Mouse (Mus musculus) forebrain, embryonic 16.5 days (tissue): ENCODE measurements around the gene Sp2. TPM values are rescaled to one million over a fixed set of nuclear protein-coding genes. Genes with fewer than 3 reads are reported as not detected.

Source experiments
- ATAC-seq: fragments of 200-750 bp; cut with Nextera tagmentation; 2 replicates; pipeline ENCODE4 v1.8.0; 2017; ENCODE audit warnings: mild to moderate bottlenecking, moderate library complexity
- H3K27ac ChIP-seq: fragments of 300-500 bp; sonication (generic); 2 replicates; pipeline ENCODE4 v1.5.1; 2014; ENCODE audit warnings: low read length, control low read depth
- H3K27me3 ChIP-seq: fragments of 300-500 bp; sonication (generic); replicated peaks from 2 replicates; pipeline ENCODE4 v1.6.1; 2014; ENCODE audit warnings: low read length; ENCODE audit not compliant: control insufficient read depth, insufficient read depth
- H3K36me3 ChIP-seq: fragments of 300-500 bp; sonication (generic); 2 replicates; pipeline ENCODE4 v1.6.1; 2014; ENCODE audit not compliant: control insufficient read depth, insufficient read depth
- H3K4me1 ChIP-seq: fragments of 300-500 bp; sonication (generic); replicated peaks from 2 replicates; pipeline ENCODE4 v1.6.1; 2014; ENCODE audit warnings: low read length; ENCODE audit not compliant: control insufficient read depth, insufficient read depth
- H3K4me2 ChIP-seq: fragments of 300-500 bp; sonication (generic); 2 replicates; pipeline ENCODE4 v1.6.1; 2014; ENCODE audit warnings: mild to moderate bottlenecking, low read length, control low read depth
- H3K4me3 ChIP-seq: fragments of 300-500 bp; sonication (generic); replicated peaks from 2 replicates; pipeline ENCODE4 v1.5.1; 2014; ENCODE audit warnings: mild to moderate bottlenecking, low read length, control low read depth
- H3K9ac ChIP-seq: fragments of 300-500 bp; sonication (generic); replicated peaks from 2 replicates; pipeline ENCODE4 v1.6.1; 2014; ENCODE audit warnings: low read depth, low read length, control low read depth
- H3K9me3 ChIP-seq: fragments of 300-500 bp; sonication (generic); 2 replicates; pipeline ENCODE4 v1.6.1; 2016; ENCODE audit warnings: low read length; ENCODE audit not compliant: control insufficient read depth
- WGBS: fragments of 180-500 bp; shearing (Covaris S2); extraction: QIAGEN DNeasy Blood & Tissue Kit; methylation state at CpG from one replicate; pipeline ENCODE4 v1.1.7; 2014; 5-methylcytosine and 5-hydroxymethylcytosine counted together
- polyA plus RNA-seq: library from polyadenylated mRNA; unstranded; fragments of >200 nt; fragmentation: Nextera tagmentation; extraction: Ambion mirVana; gene quantifications from 2 replicates; pipeline ENCODE4 v1.2.1, GENCODE M21; 2015

The Sp2 gene
- polyA plus RNA-seq, 1 experiment from 2014 or later, result 16.3 TPM

DNA sequence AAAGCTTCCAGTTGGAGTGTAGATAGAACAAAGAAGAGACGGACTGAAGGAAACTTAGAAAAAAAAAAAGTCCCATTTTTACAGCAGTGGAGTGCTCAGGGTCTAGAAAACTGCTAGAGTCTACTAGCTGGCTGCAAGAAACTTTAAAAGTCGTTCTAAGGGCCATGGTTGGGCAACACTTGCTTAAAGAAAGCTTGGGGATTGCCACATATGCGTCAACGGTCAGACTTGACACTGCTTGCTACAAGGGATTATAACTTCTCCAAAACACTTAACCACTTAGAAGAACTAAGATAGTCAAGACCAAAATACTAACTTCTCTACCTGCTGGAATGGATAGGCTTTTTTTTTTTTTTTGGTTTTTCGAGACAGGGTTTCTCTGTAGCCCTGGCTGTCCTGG is 7.9 kb downstream of the Sp2 start:
- H3K27ac ChIP-seq, result no peak overlapping the region
- ATAC-seq, result no peak
- no peak overlapping the region for H3K4me2 ChIP-seq
- H3K4me3 ChIP-seq, result no peak overlapping the region
- 80% methylated on average over 5 of the region's 5 CpGs for WGBS
- peaks cover 22% of the 10 kb centered on the region for H3K4me1 ChIP-seq
- H3K36me3 ChIP-seq, result no peaks in the 10 kb centered on the region
- H3K9me3 ChIP-seq, result no peaks in the 10 kb centered on the region
- no peak overlapping the region for H3K9ac ChIP-seq
- H3K27me3 ChIP-seq, result no peaks in the 10 kb centered on the region

DNA sequence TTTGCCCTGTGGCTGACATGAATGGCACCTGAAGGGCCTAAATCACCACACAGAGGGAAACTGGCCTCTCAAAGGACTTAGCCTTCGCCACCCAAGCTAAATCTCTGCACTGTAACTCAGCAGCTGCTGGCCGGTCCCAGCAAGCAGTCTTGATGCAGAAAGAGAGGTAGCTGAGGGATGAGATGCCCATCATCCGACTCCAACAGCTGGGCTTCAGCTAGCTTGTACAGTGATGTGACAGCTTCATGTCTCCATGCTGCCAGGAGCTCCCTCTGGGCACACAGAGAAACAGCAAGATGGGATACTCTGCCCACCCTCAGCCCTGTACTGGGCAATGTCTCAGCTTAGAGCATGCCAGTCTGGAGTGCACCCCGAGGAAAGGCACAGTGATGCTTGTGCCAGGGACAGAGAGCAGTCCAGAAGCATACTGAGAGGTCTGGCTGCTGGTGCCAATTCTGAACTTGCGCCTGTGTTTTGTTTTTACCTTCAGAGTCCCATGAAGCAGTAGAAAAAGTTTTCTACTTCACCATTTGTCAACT is 9.3 kb downstream of the Sp2 start:
- H3K9ac ChIP-seq, result no peak overlapping the region; the same call in 1 of the 2 replicates
- WGBS, result 82% methylated on average over 5 of the region's 5 CpGs
- peaks cover 19% of the 10 kb centered on the region for H3K4me1 ChIP-seq
- no peaks in the 10 kb centered on the region for H3K9me3 ChIP-seq
- H3K4me2 ChIP-seq, result no peak overlapping the region
- H3K4me3 ChIP-seq, result no peak overlapping the region
- no peaks in the 10 kb centered on the region for H3K27me3 ChIP-seq
- H3K27ac ChIP-seq, result no peak overlapping the region
- no peaks in the 10 kb centered on the region for H3K36me3 ChIP-seq
- no peak for ATAC-seq

DNA sequence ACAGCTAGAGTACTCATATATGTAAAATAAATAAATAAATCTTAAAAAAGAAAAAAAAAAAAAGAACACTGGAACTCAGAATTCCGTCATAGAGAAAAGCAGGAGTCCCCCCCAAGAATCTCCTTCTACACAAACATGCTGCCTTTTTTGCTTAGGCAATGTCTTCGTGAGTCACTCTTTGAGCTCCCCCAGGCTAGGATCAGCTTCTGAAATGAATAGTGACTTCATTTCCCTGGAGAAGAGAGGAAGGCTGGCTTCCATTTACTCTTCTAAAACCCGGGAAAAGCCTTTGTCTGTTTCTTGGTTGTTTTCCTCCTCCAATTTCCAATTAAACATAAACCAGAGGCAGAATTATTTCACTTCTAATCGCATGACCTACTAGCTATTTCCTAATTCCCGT is 9.9 kb downstream of the Sp2 start:
- H3K4me3 ChIP-seq, result no peak overlapping the region
- no peaks in the 10 kb centered on the region for H3K9me3 ChIP-seq
- no peak overlapping the region for H3K27ac ChIP-seq
- H3K4me2 ChIP-seq, result no peak overlapping the region
- H3K9ac ChIP-seq, result no peak overlapping the region
- no peaks in the 10 kb centered on the region for H3K36me3 ChIP-seq
- 73% methylated on average over 5 of the region's 5 CpGs for WGBS
- ATAC-seq, result no peak
- H3K4me1 ChIP-seq, result peaks cover 16% of the 10 kb centered on the region
- no peaks in the 10 kb centered on the region for H3K27me3 ChIP-seq

GRCm38 (mm10) chr11:96970341-96970740 is 12.4 kb downstream of the Sp2 start:
- no peak overlapping the region for H3K27ac ChIP-seq
- H3K9me3 ChIP-seq, result no peaks in the 10 kb centered on the region
- peaks cover 8% of the 10 kb centered on the region; the same call in 1 of the 2 replicates for H3K4me1 ChIP-seq
- H3K27me3 ChIP-seq, result no peaks in the 10 kb centered on the region
- ATAC-seq, result no peak
- no peak overlapping the region for H3K9ac ChIP-seq
- H3K4me3 ChIP-seq, result no peak overlapping the region
- no peaks in the 10 kb centered on the region for H3K36me3 ChIP-seq
- 87% methylated on average over 3 of the region's 3 CpGs for WGBS
- H3K4me2 ChIP-seq, result no peak overlapping the region

DNA sequence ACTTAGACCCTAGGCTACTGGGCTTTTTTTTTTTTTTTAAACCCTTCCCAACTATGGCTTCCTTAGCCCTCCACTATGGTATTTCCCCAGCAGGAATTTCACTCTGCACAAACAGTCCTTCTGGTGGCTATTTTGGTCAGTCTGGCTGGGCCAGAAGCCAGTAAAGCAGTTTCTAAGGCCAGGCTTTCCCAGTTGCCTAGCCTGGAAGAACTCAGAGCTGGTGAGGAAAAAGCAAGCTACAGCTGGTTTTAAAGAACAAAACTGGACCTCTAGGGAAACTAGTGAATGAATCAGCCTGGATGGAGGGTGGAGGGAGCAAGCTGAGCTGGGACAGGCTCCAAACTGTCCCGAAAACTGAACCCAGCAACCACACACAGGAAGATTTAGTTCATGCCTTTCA is 13.0 kb downstream of the Sp2 start:
- no peaks in the 10 kb centered on the region for H3K27me3 ChIP-seq
- H3K4me3 ChIP-seq, result no peak overlapping the region
- no peak overlapping the region for H3K4me2 ChIP-seq
- 84% methylated on average over 1 of the region's 1 CpGs for WGBS
- H3K9me3 ChIP-seq, result no peaks in the 10 kb centered on the region
- no peak overlapping the region for H3K27ac ChIP-seq
- no peak for ATAC-seq
- H3K4me1 ChIP-seq, result peaks cover 8% of the 10 kb centered on the region; the same call in 1 of the 2 replicates
- no peak overlapping the region for H3K9ac ChIP-seq
- H3K36me3 ChIP-seq, result no peaks in the 10 kb centered on the region

DNA sequence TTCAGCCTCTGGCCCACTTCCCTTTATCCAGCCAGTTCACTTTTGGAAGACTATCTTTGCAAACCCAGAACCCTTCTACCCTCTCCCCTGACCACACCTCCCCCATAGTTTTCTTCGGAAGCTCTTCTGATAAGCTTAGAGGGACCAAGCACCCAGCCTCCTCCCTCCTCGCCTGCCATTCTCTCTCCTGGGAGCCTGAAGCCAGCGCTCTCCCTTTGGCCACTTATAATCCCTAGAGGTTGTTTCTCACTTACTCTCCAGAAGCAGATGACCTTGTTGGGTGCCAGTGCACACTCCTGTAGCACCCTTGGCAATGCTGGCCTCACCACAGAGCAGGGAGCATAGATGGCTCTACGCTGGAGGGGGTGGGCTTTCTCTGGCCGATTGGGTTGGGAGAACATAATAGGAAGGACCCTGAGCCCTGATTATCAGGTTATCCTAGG is 13.5 kb downstream of the Sp2 start:
- 69% methylated on average over 5 of the region's 5 CpGs for WGBS
- no peak overlapping the region for H3K4me2 ChIP-seq
- no peak overlapping the region for H3K27ac ChIP-seq
- H3K9me3 ChIP-seq, result no peaks in the 10 kb centered on the region
- H3K27me3 ChIP-seq, result no peaks in the 10 kb centered on the region
- no peak for ATAC-seq
- no peak overlapping the region for H3K9ac ChIP-seq
- H3K4me1 ChIP-seq, result peaks cover 8% of the 10 kb centered on the region; the same call in 1 of the 2 replicates
- H3K36me3 ChIP-seq, result no peaks in the 10 kb centered on the region
- no peak overlapping the region for H3K4me3 ChIP-seq

DNA sequence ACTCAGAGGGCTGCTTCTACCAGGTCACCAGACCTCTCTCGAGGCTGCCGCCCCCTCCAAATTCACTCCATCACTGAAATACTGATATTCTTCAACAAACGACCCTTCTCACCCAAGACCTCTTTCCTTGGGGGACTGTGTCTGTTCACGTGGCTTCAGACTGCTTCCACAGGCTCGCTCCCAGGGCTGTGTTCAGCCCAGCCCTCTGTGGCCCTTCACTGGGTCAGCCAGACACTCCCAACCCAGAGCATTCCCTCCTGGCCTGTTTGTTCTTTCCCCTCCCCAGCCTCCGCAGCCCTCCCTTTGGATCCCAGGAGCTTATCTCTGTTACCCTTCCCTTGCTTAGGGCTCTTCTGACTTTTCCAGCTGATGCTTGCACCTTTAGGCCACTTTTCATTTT is 14.3 kb downstream of the Sp2 start:
- Histone ChIP-seq H3K4me2 (no peak overlapping the region), H3K9ac (no peak overlapping the region), H3K27me3 (no peaks in the 10 kb centered on the region), H3K27ac (no peak overlapping the region), H3K4me3 (no peak overlapping the region), H3K36me3 (no peaks in the 10 kb centered on the region), H3K4me1 (peaks cover 8% of the 10 kb centered on the region; the same call in 1 of the 2 replicates), H3K9me3 (no peaks in the 10 kb centered on the region)
- no peak for ATAC-seq
- WGBS, result 77% methylated on average over 6 of the region's 6 CpGs

- ATAC-seq, result no peak
- Histone ChIP-seq H3K27me3 (no peaks in the 10 kb centered on the region), H3K4me3 (no peak overlapping the region), H3K36me3 (no peaks in the 10 kb centered on the region), H3K27ac (no peak overlapping the region), H3K9me3 (no peaks in the 10 kb centered on the region), H3K9ac (no peak overlapping the region), H3K4me2 (no peak overlapping the region), H3K4me1 (peaks cover 6% of the 10 kb centered on the region; the same call in 1 of the 2 replicates)
- WGBS, result 89% methylated on average over 11 of the region's 11 CpGs
Measured at GRCm38 (mm10) chr11:96967544-96968269, 15.1 kb downstream of the Sp2 start.

DNA sequence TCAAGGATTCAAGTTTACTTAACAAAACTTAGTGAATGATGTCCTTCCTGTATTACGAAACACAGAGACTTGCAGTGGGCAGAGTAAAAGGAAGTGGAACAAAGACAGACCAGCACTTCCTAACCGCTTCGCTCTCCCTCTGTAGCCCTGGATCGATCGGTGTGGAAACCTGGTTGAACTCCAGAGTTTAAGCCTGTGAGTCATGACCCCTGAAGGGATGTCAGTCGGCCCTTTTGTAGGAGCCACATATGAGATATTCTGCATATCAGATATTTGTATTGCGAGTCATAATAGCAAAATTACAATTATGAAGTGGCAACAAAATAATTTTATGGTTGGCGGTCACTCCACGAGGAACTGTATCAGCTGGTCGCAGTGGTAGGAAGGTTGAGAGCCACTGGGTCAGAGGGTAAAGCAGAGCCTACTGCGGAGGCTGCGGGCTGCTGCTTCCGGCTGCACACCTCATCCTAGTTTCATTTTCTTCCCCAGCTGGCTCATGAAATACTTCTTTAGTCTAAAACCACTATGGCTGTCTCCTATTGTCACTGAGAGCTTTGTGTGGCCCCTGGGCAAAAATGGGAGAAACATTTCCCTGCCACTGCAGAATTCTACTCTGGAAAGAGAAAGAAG is 15.7 kb downstream of the Sp2 start:
- ATAC-seq, result no peak
- peaks cover 2% of the 10 kb centered on the region; the same call in 1 of the 2 replicates for H3K4me1 ChIP-seq
- H3K27me3 ChIP-seq, result no peaks in the 10 kb centered on the region
- H3K36me3 ChIP-seq, result no peaks in the 10 kb centered on the region
- no peak overlapping the region for H3K4me2 ChIP-seq
- 91% methylated on average over 13 of the region's 13 CpGs for WGBS
- H3K4me3 ChIP-seq, result no peak overlapping the region
- H3K9ac ChIP-seq, result no peak overlapping the region
- no peak overlapping the region for H3K27ac ChIP-seq
- no peaks in the 10 kb centered on the region for H3K9me3 ChIP-seq
